Mouse (Mus musculus): Measurements from ENCODE around the gene Cd300ld3.

Gene Cd300ld3

GRCm38 (mm10) chr11:115048259-115048658 is at the start of gene Cd300ld3:
TSS of gene Cd300ld3 (minus strand) at chr11:115048409.
- no peak for DNase-seq (ENCODE audit: low spot score)

- DNase-seq (ENCODE audit: low spot score), result no peak
Measured at GRCm38 (mm10) chr11:115092140-115092539, 43.9 kb upstream of the Cd300ld3 start.

- peak; percentile 13 for DNase-seq (ENCODE audit: low spot score)
Measured at GRCm38 (mm10) chr11:115091362-115091901, 43.2 kb upstream of the Cd300ld3 start, which contains the start of gene Rab37. TSS of gene Rab37 (plus strand) at chr11:115091431.

DNA sequence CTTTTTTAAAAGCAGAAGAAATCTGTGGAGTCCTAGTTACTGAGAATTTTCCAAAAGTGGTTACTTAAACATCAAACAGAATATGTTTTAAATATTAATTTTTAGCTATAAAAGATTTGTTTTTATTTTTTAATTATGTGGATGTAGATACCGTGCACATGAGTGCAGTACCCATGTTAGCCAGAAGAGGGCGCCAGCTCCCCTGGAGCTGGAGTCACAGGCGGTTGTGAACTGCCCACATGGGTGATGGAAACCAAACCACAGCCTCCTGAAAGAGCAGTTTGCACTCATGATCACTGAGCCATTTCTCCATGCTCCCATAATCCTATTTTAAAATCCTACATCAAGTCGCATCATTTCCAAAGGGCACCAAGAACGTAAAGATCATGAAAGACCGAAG is 41.6 kb upstream of the Cd300ld3 start:
- no peak for DNase-seq (ENCODE audit: low spot score)

GRCm38 (mm10) chr11:115086213-115086612 is 38.0 kb upstream of the Cd300ld3 start:
- no peak for DNase-seq (ENCODE audit: low spot score)

DNA sequence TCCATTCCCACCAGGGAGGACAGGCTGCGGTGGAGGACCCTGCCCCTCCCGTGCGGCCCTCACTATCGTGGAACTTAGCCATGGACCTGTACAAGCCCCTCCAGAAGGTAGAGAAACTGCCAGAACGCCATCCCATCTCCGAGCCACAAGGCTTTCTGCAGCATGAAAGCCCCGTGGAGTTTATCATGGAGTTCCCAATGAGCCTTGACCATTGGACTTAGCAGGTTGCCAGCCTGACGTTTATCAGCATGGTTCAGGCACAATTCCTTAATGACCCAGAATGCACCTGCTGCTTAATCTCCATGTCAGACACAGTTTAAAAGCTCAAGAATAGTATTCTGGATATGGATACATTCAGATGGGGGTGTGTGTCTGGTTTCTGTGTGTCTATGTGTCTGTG is 36.9 kb upstream of the Cd300ld3 start:
- DNase-seq (ENCODE audit: low spot score), result no peak

DNA sequence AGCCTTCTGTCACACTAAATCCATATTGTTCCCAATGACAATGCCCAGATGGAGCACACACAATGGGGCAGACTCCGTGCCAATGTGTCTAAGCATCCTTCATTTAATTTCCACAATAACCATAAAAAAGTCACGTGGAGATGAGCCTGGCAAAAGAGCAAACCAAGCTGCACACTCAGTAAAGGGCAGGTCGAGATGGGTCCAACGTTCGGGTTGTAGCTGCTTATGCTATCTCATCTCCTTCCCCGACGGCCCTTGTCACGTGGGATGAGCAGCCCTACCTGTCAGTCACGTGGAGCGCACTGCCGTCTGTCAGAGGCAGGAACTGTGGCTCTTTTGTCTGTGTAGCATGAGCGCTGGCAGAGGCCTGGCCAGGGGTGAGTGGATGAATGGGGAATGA is 36.4 kb upstream of the Cd300ld3 start:
- no peak for DNase-seq (ENCODE audit: low spot score)

DNA sequence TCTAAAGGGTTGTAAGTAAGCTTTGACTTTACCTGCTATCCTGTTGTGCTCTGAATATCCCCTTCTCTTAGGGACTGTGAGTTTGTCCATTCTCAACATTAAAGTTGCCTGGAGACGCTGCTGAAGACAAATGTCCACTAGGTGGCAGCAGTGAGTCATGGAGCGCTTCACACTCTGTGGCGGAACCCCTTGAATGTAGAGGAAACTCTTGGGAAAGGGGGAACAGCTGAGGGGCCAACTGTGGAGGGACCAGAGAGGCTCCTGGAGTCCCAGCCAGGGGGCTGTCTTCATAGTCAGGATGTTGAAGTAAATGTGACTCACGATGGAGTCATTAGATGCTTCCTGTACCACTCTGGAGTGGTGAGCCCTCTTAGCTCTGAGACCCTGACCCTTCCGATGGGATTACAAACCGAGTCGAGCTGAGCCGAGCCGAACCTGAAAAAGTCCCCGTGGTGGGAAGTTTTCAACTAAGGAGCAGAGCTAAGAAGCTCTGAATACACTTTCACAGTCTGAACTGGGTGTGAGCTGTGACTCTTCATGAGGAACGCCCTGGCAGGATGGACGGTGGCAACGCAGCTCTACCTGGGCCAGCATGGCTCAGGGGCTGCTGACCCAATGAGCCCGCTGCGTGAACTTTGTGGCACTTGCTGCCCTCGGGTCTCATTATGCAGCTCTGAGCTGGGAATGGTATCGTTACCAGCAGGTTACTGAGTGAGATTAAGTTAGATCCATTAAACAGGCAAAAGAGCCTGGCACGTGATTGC is 35.3 kb upstream of the Cd300ld3 start:
- peak; percentile 79 for DNase-seq (ENCODE audit: low spot score)

DNA sequence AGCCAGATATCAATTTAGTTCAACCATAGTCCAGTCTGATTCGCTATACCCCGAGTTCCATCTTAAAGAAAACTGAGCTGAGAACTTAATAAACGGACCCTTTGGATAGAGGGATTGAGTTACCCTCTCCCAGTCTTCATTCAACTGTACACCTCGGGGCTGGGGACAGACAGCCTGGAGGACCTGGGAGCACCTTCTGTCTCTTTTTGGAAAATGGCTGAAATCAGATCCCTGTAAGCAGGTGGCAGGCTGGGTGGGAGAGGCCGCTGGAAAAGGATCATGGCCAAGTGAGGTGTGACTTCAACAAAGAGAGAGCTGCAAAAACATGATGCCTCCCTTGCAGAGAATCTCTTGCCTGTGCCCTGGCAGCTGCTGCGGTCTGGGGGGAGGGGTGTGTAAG is 34.0 kb upstream of the Cd300ld3 start:
- DNase-seq (ENCODE audit: low spot score), result no peak

DNA sequence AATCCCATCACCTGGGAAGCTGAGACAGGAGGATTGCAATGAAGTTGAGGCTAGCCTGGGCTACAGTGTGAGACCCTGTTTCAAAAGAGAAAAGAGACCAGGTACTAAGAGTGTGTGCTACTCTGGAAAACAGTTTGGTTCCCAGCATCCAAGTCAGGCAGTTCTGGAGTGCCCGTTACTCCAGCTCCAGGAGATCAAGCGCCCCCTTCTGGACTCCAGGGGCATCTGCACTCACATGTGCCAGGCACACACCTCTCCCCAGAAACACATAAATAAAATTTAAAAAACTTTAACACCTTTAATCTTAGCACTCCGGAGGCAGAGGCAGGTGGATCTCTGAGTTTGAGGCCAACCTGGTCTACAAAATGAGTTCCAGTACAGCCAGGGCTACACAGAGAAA is 33.2 kb upstream of the Cd300ld3 start:
- DNase-seq (ENCODE audit: low spot score), result no peak

DNA sequence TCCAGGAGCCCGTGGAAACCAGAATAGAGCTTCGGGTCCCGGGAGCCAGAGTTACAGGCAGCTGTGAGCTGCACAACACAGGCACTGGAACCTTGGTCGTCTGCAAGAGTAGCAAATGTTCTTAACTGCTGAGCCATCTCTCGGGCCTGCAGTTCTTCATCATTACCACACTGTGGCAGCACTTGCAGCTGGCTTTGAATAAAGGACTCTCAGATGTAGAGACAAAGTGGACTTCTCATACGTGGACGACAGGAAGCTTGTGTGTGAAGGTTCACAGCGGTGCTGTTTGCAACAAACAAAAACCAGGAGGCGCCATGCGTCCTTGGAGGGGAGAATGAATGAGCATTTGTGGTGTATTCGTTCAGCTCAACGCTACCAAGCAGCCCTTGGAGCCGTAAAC is 32.7 kb upstream of the Cd300ld3 start:
- DNase-seq (ENCODE audit: low spot score), result peak; percentile 36

DNA sequence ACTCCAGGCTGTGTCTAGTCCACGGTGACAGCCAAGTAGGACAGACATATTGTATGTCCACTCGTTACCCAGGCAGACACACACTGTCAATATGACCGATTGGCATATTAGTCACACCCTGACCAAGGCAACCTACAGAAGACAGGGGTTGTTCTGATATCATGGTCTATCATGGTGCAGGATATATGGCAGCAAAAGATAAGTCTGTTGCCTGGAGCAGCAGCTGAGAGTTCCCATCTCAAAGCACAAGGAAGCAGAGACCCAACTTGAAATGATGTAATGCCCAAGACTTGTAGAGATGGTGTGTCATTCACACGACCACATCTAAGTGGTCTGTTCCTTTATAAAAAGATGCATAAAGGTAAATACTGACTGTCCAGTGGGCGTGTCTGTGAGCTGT is 30.5 kb upstream of the Cd300ld3 start:
- no peak for DNase-seq (ENCODE audit: low spot score)

DNA sequence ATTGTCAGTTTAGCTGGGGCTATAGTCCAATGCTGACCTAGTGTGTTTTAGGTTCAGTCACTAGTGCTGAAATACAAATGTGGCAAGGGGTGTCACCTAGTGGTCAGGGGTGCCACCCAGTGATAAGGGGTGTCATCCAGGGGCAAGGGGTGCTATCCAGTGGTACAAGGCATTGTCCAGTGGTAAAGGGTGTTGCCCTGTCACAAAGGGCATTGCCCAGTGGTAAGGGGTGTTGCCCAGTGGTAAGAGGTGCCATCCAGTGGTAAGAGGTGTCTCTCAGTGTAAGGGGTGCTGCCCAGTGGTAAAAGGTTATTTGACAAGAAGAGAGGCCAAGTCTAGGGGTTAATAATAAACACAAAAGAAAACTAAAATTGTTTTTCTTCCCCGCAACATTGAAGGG is 29.2 kb upstream of the Cd300ld3 start:
- no peak for DNase-seq (ENCODE audit: low spot score)

DNA sequence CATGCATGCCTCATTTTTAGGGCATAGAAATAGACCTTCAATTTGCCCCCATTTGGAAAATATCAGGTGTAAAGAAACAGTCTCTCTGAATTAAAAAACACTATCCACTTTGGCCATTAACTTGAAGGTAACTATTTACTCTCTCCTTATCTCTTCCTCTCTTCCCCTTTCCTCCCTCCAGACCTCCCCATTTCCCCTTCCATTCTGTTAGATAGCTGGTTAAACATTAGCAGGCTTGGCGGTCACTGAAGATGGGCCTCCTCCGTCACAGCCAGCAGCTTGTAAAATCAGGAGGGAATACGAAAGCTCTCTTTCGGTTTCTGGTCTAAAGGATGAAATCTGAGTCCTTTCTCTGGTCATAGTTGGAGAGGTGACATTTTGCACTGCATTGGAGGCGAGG is 27.6 kb upstream of the Cd300ld3 start:
- DNase-seq (ENCODE audit: low spot score), result no peak

DNA sequence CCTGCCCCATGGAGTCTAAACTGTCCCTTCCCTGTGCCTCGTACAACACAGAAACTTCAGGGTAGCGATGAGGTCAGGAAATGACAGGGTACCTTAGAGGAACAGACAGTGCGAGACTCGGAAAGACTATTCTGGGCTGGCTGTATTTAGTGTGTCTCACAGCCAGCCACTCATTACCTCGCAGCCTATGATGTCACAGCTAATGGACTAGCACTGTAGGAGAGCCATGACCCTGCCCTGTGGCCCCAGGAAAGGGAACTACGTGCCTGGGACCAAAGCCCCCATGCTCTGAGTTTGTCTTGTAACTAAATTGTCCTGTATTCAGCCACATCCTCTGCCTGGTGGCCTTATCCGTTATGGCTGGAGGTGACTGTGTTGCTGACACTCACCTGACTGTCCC is 27.2 kb upstream of the Cd300ld3 start:
- DNase-seq (ENCODE audit: low spot score), result no peak

DNA sequence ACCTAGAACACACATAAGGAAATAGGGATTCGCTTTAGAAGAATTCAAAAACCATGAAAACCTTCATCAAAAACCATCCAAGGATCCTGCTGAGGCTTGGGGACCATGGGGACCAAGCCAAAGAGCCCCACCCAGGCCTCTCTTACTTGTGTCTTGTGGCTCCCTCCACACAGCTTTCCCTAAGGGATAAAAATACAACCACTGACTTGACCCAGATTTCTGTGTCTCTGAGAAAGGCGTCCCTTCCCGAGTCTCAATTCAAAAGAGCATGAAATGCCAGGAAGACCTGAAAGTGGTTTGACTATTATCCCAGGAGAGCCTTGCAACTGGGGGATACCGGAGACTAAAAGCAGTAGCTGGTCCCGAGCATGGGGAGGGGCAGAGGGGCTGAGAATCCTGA is 24.8 kb upstream of the Cd300ld3 start:
- DNase-seq (ENCODE audit: low spot score), result no peak

- no peak for DNase-seq (ENCODE audit: low spot score)
Measured at GRCm38 (mm10) chr11:115071631-115072294, 23.6 kb upstream of the Cd300ld3 start.

- DNase-seq (ENCODE audit: low spot score), result no peak
Measured at GRCm38 (mm10) chr11:115071015-115071551, 22.9 kb upstream of the Cd300ld3 start.

GRCm38 (mm10) chr11:115066768-115067167 is 18.6 kb upstream of the Cd300ld3 start:
- DNase-seq (ENCODE audit: low spot score), result no peak

DNA sequence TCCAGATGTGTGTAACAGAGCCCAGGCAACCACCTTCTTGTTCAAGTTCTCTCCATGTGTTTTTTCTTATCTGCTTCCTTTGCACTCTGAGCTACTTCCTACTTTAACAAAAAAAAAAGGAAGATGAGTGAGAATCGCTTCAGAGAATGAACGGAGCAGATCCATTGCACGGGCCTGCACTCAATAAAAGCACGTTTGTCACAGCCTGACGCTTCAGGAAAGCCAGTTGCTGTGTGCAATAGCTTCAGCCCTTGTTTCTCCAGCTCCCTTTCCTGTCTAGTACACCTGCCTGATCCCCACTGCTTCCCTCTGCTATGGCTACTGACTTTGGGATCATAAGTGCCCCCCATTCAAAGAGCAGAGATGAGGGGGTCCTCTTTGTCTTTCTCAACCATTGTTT is 13.9 kb upstream of the Cd300ld3 start, which contains the start of gene Cd300e:
Gene Cd300e, minus strand, starts transcription at position 101 of the 400 bp plus-strand sequence.
- no peak for DNase-seq (ENCODE audit: low spot score)

DNA sequence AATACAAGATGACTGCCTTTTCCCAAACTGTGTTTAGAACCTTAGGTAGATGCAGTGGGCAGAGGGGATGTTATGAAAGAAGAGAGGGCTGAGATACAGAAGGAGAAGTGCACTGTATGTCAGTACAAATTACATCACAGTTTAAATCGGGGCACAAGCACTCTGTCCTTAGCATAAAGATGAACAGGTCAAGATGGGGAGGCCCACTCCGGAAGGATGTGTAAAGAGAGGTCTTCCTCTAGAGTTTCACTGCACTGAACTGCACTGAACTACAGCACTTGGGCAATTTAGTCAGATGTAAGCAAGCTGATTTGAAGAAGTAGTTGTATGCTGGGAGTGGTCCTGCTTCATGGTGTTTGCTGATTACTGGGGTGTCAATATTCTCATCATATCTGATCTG is 11.6 kb upstream of the Cd300ld3 start:
- no peak for DNase-seq (ENCODE audit: low spot score)

DNA sequence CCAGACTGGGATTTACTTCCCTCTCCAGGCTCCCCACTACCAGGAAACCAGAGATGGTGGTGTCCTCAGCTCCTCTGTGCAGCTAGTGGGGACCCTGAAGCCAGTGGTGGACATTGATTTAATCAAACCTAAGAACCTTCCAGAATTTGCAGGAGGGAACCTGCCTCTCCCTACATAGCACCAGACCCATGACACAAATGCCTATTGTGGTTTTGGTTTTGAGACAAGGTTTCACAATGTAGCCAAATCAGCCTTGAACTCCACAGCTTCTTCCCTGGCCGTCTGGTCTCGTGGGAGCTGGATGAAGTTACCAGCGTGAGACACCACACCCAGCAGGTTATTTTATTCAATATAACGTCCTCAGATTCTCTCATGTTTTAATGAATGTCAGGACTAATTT is 10.5 kb upstream of the Cd300ld3 start:
- DNase-seq (ENCODE audit: low spot score), result no peak

GRCm38 (mm10) chr11:115054537-115054936 is 6.3 kb upstream of the Cd300ld3 start:
- DNase-seq (ENCODE audit: low spot score), result no peak
